Mouse (Mus musculus) regulatory T cell (primary cell): ENCODE data around the gene Trpm8.

ENCODE experiments used
- in situ Hi-C: fragments of 300-600 bp; cut with MboI, MseI; formaldehyde crosslinking; loops from one replicate; pipeline ENCODE4 v1.15.1; 2025; ENCODE audit warnings: high pct_unique_total_duplicates

Trpm8 gene

GRCm38 (mm10) chr1:88298686-88299528, 21.4 kb downstream of the Trpm8 start:
- in situ Hi-C loops, result no loop called here

GRCm38 (mm10) chr1:88299529-88299945, 22.1 kb downstream of the Trpm8 start:
- in situ Hi-C loops, result no loop called here

- in situ Hi-C loops, result no loop called here
Measured at GRCm38 (mm10) chr1:88300301-88301050, 23.0 kb downstream of the Trpm8 start.

GRCm38 (mm10) chr1:88301121-88302014, 23.9 kb downstream of the Trpm8 start:
- in situ Hi-C loops, result no loop called here

GRCm38 (mm10) chr1:88302057-88302740, 24.7 kb downstream of the Trpm8 start:
- in situ Hi-C loops, result no loop called here

GRCm38 (mm10) chr1:88303762-88304161, 26.3 kb downstream of the Trpm8 start:
- in situ Hi-C loops, result no loop called here

- in situ Hi-C loops, result no loop called here
Measured at GRCm38 (mm10) chr1:88304261-88304985, 27.0 kb downstream of the Trpm8 start.

- in situ Hi-C loops, result no loop called here
Measured at GRCm38 (mm10) chr1:88305018-88305795, 27.7 kb downstream of the Trpm8 start.

- in situ Hi-C loops, result no loop called here
Measured at GRCm38 (mm10) chr1:88306543-88306942, 29.1 kb downstream of the Trpm8 start.

GRCm38 (mm10) chr1:88307180-88307579, 29.7 kb downstream of the Trpm8 start:
- in situ Hi-C loops, result no loop called here

- in situ Hi-C loops, result no loop called here
Measured at GRCm38 (mm10) chr1:88309020-88309419, 31.6 kb downstream of the Trpm8 start.

GRCm38 (mm10) chr1:88309905-88310304, 32.4 kb downstream of the Trpm8 start:
- in situ Hi-C loops, result no loop called here

GRCm38 (mm10) chr1:88310349-88310748, 32.9 kb downstream of the Trpm8 start:
- in situ Hi-C loops, result no loop called here

GRCm38 (mm10) chr1:88317279-88317678, 39.8 kb downstream of the Trpm8 start:
- in situ Hi-C loops, result no loop called here

GRCm38 (mm10) chr1:88318531-88319060, 41.1 kb downstream of the Trpm8 start:
- in situ Hi-C loops, result no loop called here

- in situ Hi-C loops, result loop anchor here (10.0 kb wide), 1 partner anchor 766 kb away; no protein-coding TSS in a partner anchor
Measured at GRCm38 (mm10) chr1:88320821-88321395, 43.4 kb downstream of the Trpm8 start.

GRCm38 (mm10) chr1:88322146-88322545, 44.7 kb downstream of the Trpm8 start:
- in situ Hi-C loops, result loop anchor here (10.0 kb wide), 1 partner anchor 767 kb away; no protein-coding TSS in a partner anchor

GRCm38 (mm10) chr1:88323101-88323500, 45.6 kb downstream of the Trpm8 start:
- in situ Hi-C loops, result loop anchor here (10.0 kb wide), 1 partner anchor 768 kb away; no protein-coding TSS in a partner anchor

GRCm38 (mm10) chr1:88339481-88339880, 62.0 kb downstream of the Trpm8 start:
- in situ Hi-C loops, result loop anchor here (5.0 kb wide), 1 partner anchor 147 kb away; no protein-coding TSS in a partner anchor
